Mouse (Mus musculus) embryonic facial prominence, embryonic 15.5 days (tissue): Measurements from ENCODE around the gene Slc35g3. TPM values are rescaled to one million over a fixed set of nuclear protein-coding genes. Genes with fewer than 3 reads are reported as not detected.

Experiments
- ATAC-seq: fragments of 200-750 bp; cut with Nextera tagmentation; 2 replicates; pipeline ENCODE4 v1.8.0; 2017; ENCODE audit warnings: low read depth, moderate TSS enrichment; ENCODE audit not compliant: insufficient number of reproducible peaks, low FRiP score, low TSS enrichment
- H3K27ac ChIP-seq: fragments of 300-500 bp; sonication (generic); replicated peaks from 2 replicates; pipeline ENCODE4 v1.5.1; 2015; ENCODE audit warnings: mild to moderate bottlenecking, inconsistent platforms
- H3K27me3 ChIP-seq: fragments of 300-500 bp; sonication (generic); 2 replicates; pipeline ENCODE4 v1.6.1; 2015; ENCODE audit warnings: inconsistent platforms
- H3K36me3 ChIP-seq: fragments of 300-500 bp; sonication (generic); 2 replicates; pipeline ENCODE4 v1.6.1; 2015; ENCODE audit warnings: mild to moderate bottlenecking, inconsistent platforms
- H3K4me1 ChIP-seq: fragments of 300-500 bp; sonication (generic); 2 replicates; pipeline ENCODE4 v1.6.1; 2015; ENCODE audit warnings: inconsistent platforms
- H3K4me2 ChIP-seq: fragments of 300-500 bp; sonication (generic); replicated peaks from 2 replicates; pipeline ENCODE4 v1.6.1; 2015; ENCODE audit warnings: mild to moderate bottlenecking, inconsistent platforms
- H3K4me3 ChIP-seq: fragments of 300-500 bp; sonication (generic); replicated peaks from 2 replicates; pipeline ENCODE4 v1.5.1; 2015; ENCODE audit warnings: mild to moderate bottlenecking, inconsistent platforms
- H3K9ac ChIP-seq: fragments of 300-500 bp; sonication (generic); 2 replicates; pipeline ENCODE4 v1.6.1; 2015; ENCODE audit warnings: inconsistent platforms
- H3K9me3 ChIP-seq: fragments of 300-500 bp; sonication (generic); replicated peaks from 2 replicates; pipeline ENCODE4 v1.6.1; 2016; ENCODE audit warnings: inconsistent platforms
- WGBS: fragments of 180-500 bp; shearing (Covaris S2); methylation state at CpG from one replicate; pipeline ENCODE4 v1.1.7; 2015; 5-methylcytosine and 5-hydroxymethylcytosine counted together
- polyA plus RNA-seq: library from polyadenylated mRNA; unstranded; fragments of >200 nt; fragmentation: Nextera tagmentation; extraction: Ambion mirVana; gene quantifications from 2 replicates; pipeline ENCODE4 v1.2.1, GENCODE M21; 2015

The Slc35g3 gene
- polyA plus RNA-seq, 1 experiment from 2014 or later = 0.15 TPM

DNA sequence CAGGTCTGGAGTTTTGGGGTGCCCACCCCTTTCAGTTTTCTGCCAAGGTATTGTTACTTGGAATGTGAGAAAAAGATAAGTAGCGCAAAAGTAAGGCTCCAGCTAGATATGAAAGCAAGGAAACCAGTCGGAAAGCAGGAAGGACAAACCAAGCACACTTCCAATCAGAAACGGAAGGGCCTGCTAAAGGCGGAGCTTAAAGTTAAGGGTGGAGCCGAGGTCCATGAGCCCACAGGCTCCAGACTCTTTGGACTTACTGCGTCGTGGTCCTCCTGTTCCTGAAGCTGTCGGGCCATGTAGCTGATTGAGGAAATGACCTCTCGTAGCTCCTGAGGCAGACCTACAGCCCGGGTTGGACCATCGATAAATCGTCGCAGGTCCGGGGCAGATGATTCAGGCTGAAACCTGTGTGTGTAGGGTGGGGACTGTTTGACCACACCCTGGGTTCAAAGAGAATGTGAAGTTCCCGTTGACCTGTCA, 23.1 kb upstream of the Slc35g3 start:
- Histone ChIP-seq H3K4me2 (peak overlapping the region; percentile 17; the same call in 1 of the 2 replicates), H3K9ac (no peak overlapping the region), H3K4me1 (0 out of 2 replicates have a peak, but pooled peaks cover 5% of the 10 kb centered on the region), H3K4me3 (peak overlapping the region; percentile 6; the same call in 1 of the 2 replicates), H3K27ac (no peak overlapping the region), H3K36me3 (no peaks in the 10 kb centered on the region), H3K9me3 (no peaks in the 10 kb centered on the region), H3K27me3 (no peaks in the 10 kb centered on the region)
- WGBS = 43% methylated on average over 15 of the region's 15 CpGs
- no peak for ATAC-seq

DNA sequence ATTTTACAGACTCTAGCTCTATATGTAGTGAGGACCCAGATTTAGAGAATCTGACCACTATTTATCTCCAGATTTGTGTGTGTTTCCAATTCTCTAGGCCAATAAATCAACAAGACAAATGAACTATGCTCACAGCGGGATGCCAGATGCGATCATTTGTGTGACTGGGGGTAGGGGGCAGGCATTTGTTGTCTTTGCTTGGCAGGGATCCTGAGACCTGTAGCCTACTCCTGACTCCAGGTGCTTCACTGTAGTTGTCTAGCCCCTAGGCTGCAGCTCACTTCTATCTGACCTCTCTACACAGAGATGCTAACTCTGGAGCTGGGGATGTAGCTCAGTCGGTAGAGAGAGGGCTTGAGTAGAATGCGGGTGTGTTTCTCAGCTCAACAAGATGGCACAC, 20.1 kb upstream of the Slc35g3 start:
- H3K4me1 ChIP-seq = peaks cover 25% of the 10 kb centered on the region
- no peaks in the 10 kb centered on the region for H3K27me3 ChIP-seq
- ATAC-seq = no peak
- 40% methylated on average over 4 of the region's 4 CpGs for WGBS
- H3K4me3 ChIP-seq = no peak overlapping the region
- H3K9ac ChIP-seq = no peak overlapping the region
- no peaks in the 10 kb centered on the region for H3K9me3 ChIP-seq
- H3K4me2 ChIP-seq = no peak overlapping the region
- peaks cover 12% of the 10 kb centered on the region; the same call in 1 of the 2 replicates for H3K36me3 ChIP-seq
- no peak overlapping the region for H3K27ac ChIP-seq

DNA sequence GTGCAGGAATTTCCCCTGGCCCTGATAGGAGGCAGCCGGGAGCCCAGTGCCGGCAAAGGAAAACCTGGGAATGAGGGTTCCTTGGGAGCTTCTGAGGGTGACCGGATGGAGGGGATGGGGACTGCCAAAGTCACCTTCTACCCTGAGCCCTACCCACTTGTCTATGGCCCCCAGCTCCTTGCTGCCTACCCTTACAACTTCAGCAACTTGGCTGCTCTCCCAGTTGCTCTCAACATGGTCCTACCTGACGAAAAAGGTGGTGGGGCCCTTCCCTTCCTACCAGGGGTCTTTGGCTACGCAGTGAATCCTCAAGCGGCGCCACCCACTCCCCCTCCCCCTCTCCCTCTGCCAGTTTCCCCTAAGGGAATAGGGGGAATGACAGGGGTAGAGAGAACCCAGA, 17.2 kb upstream of the Slc35g3 start:
- no peak overlapping the region for H3K9ac ChIP-seq
- no peak overlapping the region for H3K4me3 ChIP-seq
- H3K27me3 ChIP-seq = no peaks in the 10 kb centered on the region
- 36% methylated on average over 7 of the region's 7 CpGs for WGBS
- H3K27ac ChIP-seq = no peak overlapping the region
- peaks cover 31% of the 10 kb centered on the region for H3K4me1 ChIP-seq
- ATAC-seq = no peak
- no peaks in the 10 kb centered on the region for H3K9me3 ChIP-seq
- 0 out of 2 replicates have a peak overlapping the region, but pooled peaks have one; percentile 2 for H3K4me2 ChIP-seq
- peaks cover 25% of the 10 kb centered on the region for H3K36me3 ChIP-seq

- ATAC-seq = no peak; the same call in 1 of the 2 replicates
- H3K9ac ChIP-seq = no peak overlapping the region
- peaks cover 25% of the 10 kb centered on the region for H3K36me3 ChIP-seq
- no peak overlapping the region for H3K27ac ChIP-seq
- no peaks in the 10 kb centered on the region for H3K27me3 ChIP-seq
- H3K4me3 ChIP-seq = no peak overlapping the region
- H3K9me3 ChIP-seq = no peaks in the 10 kb centered on the region
- H3K4me1 ChIP-seq = peaks cover 31% of the 10 kb centered on the region
- 0 out of 2 replicates have a peak overlapping the region, but pooled peaks have one; percentile 2 for H3K4me2 ChIP-seq
- 59% methylated on average over 23 of the region's 23 CpGs for WGBS
Measured at GRCm38 (mm10) chr11:69778258-69778982, 16.7 kb upstream of the Slc35g3 start.

DNA sequence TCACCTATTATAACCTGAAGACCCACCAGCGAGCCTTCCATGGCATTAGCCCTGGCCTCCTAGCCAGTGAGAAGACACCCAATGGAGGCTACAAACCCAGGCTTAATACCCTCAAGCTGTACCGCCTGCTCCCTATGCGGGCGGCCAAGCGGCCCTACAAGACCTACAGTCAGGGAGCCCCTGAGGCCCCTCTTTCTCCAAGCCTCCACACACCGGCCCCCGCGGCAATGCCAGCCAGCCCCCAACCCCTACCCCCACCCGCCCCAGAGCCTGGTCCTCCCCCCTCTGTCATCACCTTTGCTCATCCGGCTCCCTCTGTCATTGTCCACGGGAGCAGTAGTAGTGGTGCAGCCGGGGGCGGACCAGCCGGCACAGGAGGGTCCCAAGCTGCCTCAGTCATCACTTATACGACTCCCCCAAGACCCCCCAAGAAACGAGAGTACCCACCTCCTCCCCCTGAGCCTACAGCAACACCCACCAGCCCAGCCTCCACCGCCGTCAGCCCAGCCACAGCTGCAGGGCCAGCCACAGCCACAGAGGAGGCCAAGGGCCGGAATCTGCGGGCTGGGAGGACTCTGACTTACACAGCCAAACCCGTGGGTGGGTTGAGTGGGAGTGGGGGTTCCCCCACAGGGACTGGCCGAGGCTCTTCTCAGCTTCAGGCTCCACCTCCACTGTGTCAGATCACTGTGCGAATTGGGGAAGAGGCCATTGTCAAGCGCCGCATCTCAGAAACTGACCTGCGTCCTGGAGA, 15.9 kb upstream of the Slc35g3 start:
- Histone ChIP-seq H3K27me3 (no peaks in the 10 kb centered on the region), H3K9me3 (no peaks in the 10 kb centered on the region), H3K36me3 (peaks cover 25% of the 10 kb centered on the region), H3K27ac (no peak overlapping the region), H3K4me3 (no peak overlapping the region), H3K4me1 (peaks cover 31% of the 10 kb centered on the region), H3K9ac (no peak overlapping the region), H3K4me2 (no peak overlapping the region)
- ATAC-seq = no peak
- WGBS = 60% methylated on average over 26 of the region's 26 CpGs

DNA sequence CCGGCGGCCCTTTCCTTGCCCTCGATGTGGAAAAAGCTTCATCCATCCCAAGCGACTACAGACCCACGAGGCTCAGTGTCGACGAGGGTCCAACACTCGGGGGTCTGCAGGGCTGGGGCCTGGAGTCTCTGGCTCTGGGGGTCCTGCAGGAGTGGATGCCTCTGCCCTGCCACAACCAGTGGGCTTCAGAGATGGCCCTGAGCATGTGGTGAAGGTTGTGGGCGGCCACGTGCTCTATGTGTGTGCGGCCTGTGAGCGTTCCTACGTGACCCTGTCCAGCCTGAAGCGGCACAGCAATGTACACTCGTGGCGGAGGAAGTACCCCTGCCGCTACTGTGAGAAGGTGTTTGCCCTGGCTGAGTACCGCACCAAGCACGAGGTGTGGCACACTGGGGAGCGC, 14.7 kb upstream of the Slc35g3 start:
- H3K36me3 ChIP-seq = peaks cover 25% of the 10 kb centered on the region
- no peak overlapping the region for H3K27ac ChIP-seq
- 87% methylated on average over 20 of the region's 20 CpGs for WGBS
- no peak for ATAC-seq
- no peaks in the 10 kb centered on the region for H3K9me3 ChIP-seq
- no peak overlapping the region for H3K4me3 ChIP-seq
- H3K27me3 ChIP-seq = no peaks in the 10 kb centered on the region
- H3K4me2 ChIP-seq = no peak overlapping the region
- H3K9ac ChIP-seq = no peak overlapping the region
- peaks cover 31% of the 10 kb centered on the region for H3K4me1 ChIP-seq

- Histone ChIP-seq H3K36me3 (peaks cover 25% of the 10 kb centered on the region), H3K9me3 (no peaks in the 10 kb centered on the region), H3K4me2 (no peak overlapping the region), H3K4me1 (peaks cover 31% of the 10 kb centered on the region), H3K27me3 (no peaks in the 10 kb centered on the region), H3K4me3 (no peak overlapping the region), H3K9ac (no peak overlapping the region), H3K27ac (no peak overlapping the region)
- 80% methylated on average over 10 of the region's 10 CpGs for WGBS
- ATAC-seq = no peak
Measured at GRCm38 (mm10) chr11:69775716-69776115, 13.9 kb upstream of the Slc35g3 start.

- no peak overlapping the region for H3K4me3 ChIP-seq
- peaks cover 25% of the 10 kb centered on the region for H3K36me3 ChIP-seq
- no peak for ATAC-seq
- H3K27me3 ChIP-seq = no peaks in the 10 kb centered on the region
- peaks cover 31% of the 10 kb centered on the region for H3K4me1 ChIP-seq
- no peaks in the 10 kb centered on the region for H3K9me3 ChIP-seq
- H3K27ac ChIP-seq = no peak overlapping the region
- H3K4me2 ChIP-seq = no peak overlapping the region
- 62% methylated on average over 5 of the region's 5 CpGs for WGBS
- H3K9ac ChIP-seq = no peak overlapping the region
Measured at GRCm38 (mm10) chr11:69774961-69775360, 13.2 kb upstream of the Slc35g3 start.

- Histone ChIP-seq H3K27me3 (no peaks in the 10 kb centered on the region), H3K9me3 (no peaks in the 10 kb centered on the region), H3K4me2 (peak overlapping the region; percentile 72), H3K36me3 (0 out of 2 replicates have a peak, but pooled peaks cover 6% of the 10 kb centered on the region), H3K27ac (peak overlapping the region; percentile 96), H3K9ac (no peak overlapping the region), H3K4me1 (peaks cover 30% of the 10 kb centered on the region), H3K4me3 (peak overlapping the region; percentile 93)
- 48% methylated on average over 4 of the region's 4 CpGs for WGBS
- no peak for ATAC-seq
Measured at GRCm38 (mm10) chr11:69767625-69767909, 5.8 kb upstream of the Slc35g3 start.

- Histone ChIP-seq H3K4me2 (peak overlapping the region; percentile 72), H3K4me3 (peak overlapping the region; percentile 93), H3K9ac (peak overlapping the region; percentile 90; the same call in 1 of the 2 replicates), H3K4me1 (peaks cover 30% of the 10 kb centered on the region), H3K27ac (peak overlapping the region; percentile 96), H3K27me3 (no peaks in the 10 kb centered on the region), H3K36me3 (0 out of 2 replicates have a peak, but pooled peaks cover 6% of the 10 kb centered on the region), H3K9me3 (no peaks in the 10 kb centered on the region)
- no peak for ATAC-seq
- 47% methylated on average over 13 of the region's 13 CpGs for WGBS
Measured at GRCm38 (mm10) chr11:69766872-69767624, 5.3 kb upstream of the Slc35g3 start.

DNA sequence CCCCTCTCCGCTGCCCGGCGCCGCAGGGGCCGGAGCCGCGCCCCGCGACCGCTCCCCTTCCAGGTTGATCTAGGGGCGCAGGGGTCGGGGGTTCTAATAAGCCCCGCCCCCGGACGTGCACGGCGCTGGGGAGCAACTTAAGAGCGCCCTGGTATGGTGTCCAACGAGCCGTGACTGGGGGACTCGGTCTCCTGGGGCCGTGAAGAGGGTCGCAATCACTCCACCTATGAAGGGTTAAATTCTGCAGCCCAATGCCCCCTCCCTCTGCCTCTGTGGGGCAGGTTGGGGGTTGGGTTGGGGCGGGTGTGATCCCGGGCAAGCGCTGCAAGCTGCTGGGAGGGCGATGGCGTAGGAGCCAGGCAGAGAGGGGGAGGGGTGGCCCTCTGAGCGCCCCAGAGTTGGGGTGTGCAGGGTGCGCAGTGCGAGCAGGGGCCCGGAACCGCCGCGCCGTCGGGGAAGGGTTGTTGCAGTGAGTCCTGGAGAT, 4.4 kb upstream of the Slc35g3 start:
- Histone ChIP-seq H3K9ac (peak overlapping the region; percentile 90), H3K4me1 (peaks cover 30% of the 10 kb centered on the region), H3K27me3 (no peaks in the 10 kb centered on the region), H3K4me2 (peak overlapping the region; percentile 72), H3K9me3 (no peaks in the 10 kb centered on the region), H3K27ac (peak overlapping the region; percentile 96), H3K36me3 (0 out of 2 replicates have a peak, but pooled peaks cover 6% of the 10 kb centered on the region), H3K4me3 (peak overlapping the region; percentile 93)
- WGBS = 1% methylated on average over 34 of the region's 37 CpGs
- peak; percentile 80 for ATAC-seq
